Mouse (Mus musculus): ENCODE measurements around the gene Aanat.

DNA sequence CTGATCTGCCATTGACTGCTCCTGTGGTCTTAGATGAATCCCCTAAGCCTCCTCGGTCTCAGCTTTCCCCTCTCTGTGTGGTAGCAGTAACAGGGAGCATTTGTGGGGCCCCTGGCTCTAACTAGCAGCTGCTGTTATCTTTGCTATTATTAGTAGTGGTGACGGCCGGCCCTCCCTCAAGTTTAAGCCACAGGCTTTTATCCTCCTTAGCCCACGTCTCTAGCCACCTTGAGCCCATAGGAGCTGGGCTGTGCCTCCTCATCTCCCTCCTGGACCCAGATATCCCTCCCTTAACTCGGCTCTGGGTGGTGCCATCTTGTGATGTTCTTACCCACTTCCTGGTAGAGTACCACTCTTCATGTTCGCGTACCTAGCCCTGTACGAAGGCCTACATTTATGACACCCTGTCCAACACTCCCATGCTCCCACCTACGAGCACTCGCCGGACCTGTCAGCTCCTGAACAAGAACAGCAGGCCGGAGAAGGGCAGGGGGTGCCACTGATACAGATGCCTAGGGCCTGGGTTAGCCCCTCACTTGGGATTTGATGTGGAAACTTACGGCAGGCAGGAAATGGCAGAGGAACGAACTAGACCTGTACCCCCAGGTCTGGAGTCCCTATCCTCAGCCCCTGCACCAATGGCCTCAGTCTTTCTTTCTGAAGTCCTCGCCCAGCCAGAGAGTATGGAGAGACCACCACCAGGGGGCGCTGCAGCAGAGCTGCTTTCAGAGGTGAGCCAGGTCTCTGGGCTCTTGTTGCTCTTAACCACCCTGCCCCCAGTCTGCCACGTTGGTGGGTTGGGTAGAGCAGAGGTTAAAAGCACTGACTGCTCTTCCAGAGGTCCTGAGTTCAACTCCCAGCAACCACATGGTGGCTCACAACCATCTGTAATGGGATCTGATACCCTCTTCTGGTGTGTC is 39.1 kb downstream of the Aanat start:
- TF ChIP-seq CTCF (IDR thresholded peaks at IDR 0.05; ENCODE audit: low read depth) = peak; percentile 75
- TF ChIP-seq EP300 (optimal IDR thresholded peaks at IDR 0.05) = no peak

All from stomach, postnatal 0 days (tissue).